Mouse (Mus musculus) megakaryocyte, embryonic 14.5 days (primary cell): ENCODE measurements around the gene Tmem151b. TPM values are rescaled to one million over a fixed set of nuclear protein-coding genes. Genes with fewer than 3 reads are reported as not detected.

Experiments
- H3K27me3 ChIP-seq: replicated peaks from 2 replicates; pipeline ENCODE3; 2012; ENCODE audit warnings: inconsistent platforms
- H3K36me3 ChIP-seq: replicated peaks from 2 replicates; pipeline ENCODE3; 2012; ENCODE audit warnings: low read length, inconsistent platforms, mixed read lengths
- H3K4me1 ChIP-seq: 2 replicates; pipeline ENCODE4 v1.6.1; 2012; ENCODE audit warnings: inconsistent platforms
- H3K4me3 ChIP-seq: replicated peaks from 2 replicates; pipeline ENCODE3; 2012; ENCODE audit warnings: moderate library complexity, mild to moderate bottlenecking, inconsistent platforms
- H3K9me3 ChIP-seq: 2 replicates; pipeline ENCODE4 v1.6.1; 2012; ENCODE audit warnings: inconsistent platforms
- FLI1 ChIP-seq: IDR thresholded peaks from 2 replicates; pipeline ENCODE4 v1.6.1; 2012; ENCODE audit warnings: low read length, inconsistent platforms, mixed read lengths
- GATA1 ChIP-seq: IDR thresholded peaks from 3 replicates; pipeline ENCODE4 v1.6.1; 2012; ENCODE audit warnings: mixed read lengths, low read length, inconsistent platforms, borderline replicate concordance
- polyA plus RNA-seq: library from polyadenylated mRNA; stranded (reverse); fragments of >175 nt; gene quantifications from 2 replicates; pipeline ENCODE4 v1.2.3, GENCODE M21; 2012; ENCODE audit warnings: low replicate concordance; ENCODE audit not compliant: insufficient read depth

Gene Tmem151b
- polyA plus RNA-seq, 1 experiment = 0.93 TPM

GRCm38 (mm10) chr17:45574129-45574761 is 24.8 kb upstream of the Tmem151b start:
- H3K9me3 ChIP-seq = no peaks in the 10 kb centered on the region
- peaks cover 27% of the 10 kb centered on the region for H3K36me3 ChIP-seq
- peaks cover 34% of the 10 kb centered on the region for H3K4me1 ChIP-seq
- H3K27me3 ChIP-seq = no peaks in the 10 kb centered on the region
- H3K4me3 ChIP-seq = peak overlapping the region; percentile 98
- TF ChIP-seq GATA1 (no peak), FLI1 (no peak)

- peaks cover 32% of the 10 kb centered on the region for H3K36me3 ChIP-seq
- H3K4me3 ChIP-seq = peak overlapping the region; percentile 98
- TF ChIP-seq FLI1 (no peak), GATA1 (no peak)
- H3K27me3 ChIP-seq = no peaks in the 10 kb centered on the region
- H3K9me3 ChIP-seq = no peaks in the 10 kb centered on the region
- H3K4me1 ChIP-seq = peaks cover 38% of the 10 kb centered on the region
Observed at GRCm38 (mm10) chr17:45573780-45574123, 24.3 kb upstream of the Tmem151b start.

- TF ChIP-seq FLI1 (no peak), GATA1 (no peak)
- Histone ChIP-seq H3K27me3 (no peaks in the 10 kb centered on the region), H3K4me1 (peaks cover 41% of the 10 kb centered on the region)
Observed at GRCm38 (mm10) chr17:45573087-45573779, 23.8 kb upstream of the Tmem151b start, which contains the start of gene Hsp90ab1. Hsp90ab1 (minus strand) TSS chr17:45573271.

GRCm38 (mm10) chr17:45572103-45573086 is 22.9 kb upstream of the Tmem151b start:
- peak overlapping the region; percentile 98 for H3K4me3 ChIP-seq
- no peaks in the 10 kb centered on the region for H3K27me3 ChIP-seq
- H3K9me3 ChIP-seq = no peaks in the 10 kb centered on the region
- peaks cover 45% of the 10 kb centered on the region for H3K36me3 ChIP-seq
- peaks cover 47% of the 10 kb centered on the region for H3K4me1 ChIP-seq
- TF ChIP-seq GATA1 (no peak), FLI1 (no peak)

More at GRCm38 (mm10) chr17:45573087-45573779, 23.8 kb upstream of the Tmem151b start, which contains the start of gene Hsp90ab1:
- peak within 1 kb of the TSS; percentile 98 for H3K4me3 ChIP-seq
- H3K9me3 ChIP-seq = no peaks in the 10 kb centered on the region
- peaks cover 37% of the 10 kb centered on the region for H3K36me3 ChIP-seq

- H3K9me3 ChIP-seq = no peaks in the 10 kb centered on the region
- H3K27me3 ChIP-seq = no peaks in the 10 kb centered on the region
- peaks cover 69% of the 10 kb centered on the region for H3K36me3 ChIP-seq
- H3K4me1 ChIP-seq = peaks cover 64% of the 10 kb centered on the region
- no peak overlapping the region for H3K4me3 ChIP-seq
- TF ChIP-seq FLI1 = no peak
- no peak for TF ChIP-seq GATA1
Observed at GRCm38 (mm10) chr17:45569999-45570398, 20.5 kb upstream of the Tmem151b start.

- H3K9me3 ChIP-seq = no peaks in the 10 kb centered on the region
- H3K4me1 ChIP-seq = peaks cover 64% of the 10 kb centered on the region
- no peaks in the 10 kb centered on the region for H3K27me3 ChIP-seq
- H3K36me3 ChIP-seq = peaks cover 71% of the 10 kb centered on the region
- TF ChIP-seq FLI1 (no peak), GATA1 (no peak)
- no peak overlapping the region for H3K4me3 ChIP-seq
Observed at GRCm38 (mm10) chr17:45568990-45569389, 19.5 kb upstream of the Tmem151b start.

GRCm38 (mm10) chr17:45567162-45567601 is 17.7 kb upstream of the Tmem151b start:
- Histone ChIP-seq H3K27me3 (no peaks in the 10 kb centered on the region), H3K4me3 (no peak overlapping the region), H3K36me3 (peaks cover 79% of the 10 kb centered on the region), H3K4me1 (peaks cover 71% of the 10 kb centered on the region), H3K9me3 (no peaks in the 10 kb centered on the region)
- no peak for TF ChIP-seq GATA1
- TF ChIP-seq FLI1 = no peak

GRCm38 (mm10) chr17:45566360-45567161 is 17.1 kb upstream of the Tmem151b start:
- H3K4me3 ChIP-seq = no peak overlapping the region
- peaks cover 81% of the 10 kb centered on the region for H3K36me3 ChIP-seq
- peaks cover 69% of the 10 kb centered on the region for H3K4me1 ChIP-seq

GRCm38 (mm10) chr17:45566031-45566359 is 16.5 kb upstream of the Tmem151b start:
- Histone ChIP-seq H3K27me3 (no peaks in the 10 kb centered on the region), H3K4me3 (no peak overlapping the region), H3K9me3 (no peaks in the 10 kb centered on the region), H3K4me1 (peaks cover 63% of the 10 kb centered on the region), H3K36me3 (peaks cover 78% of the 10 kb centered on the region)
- TF ChIP-seq GATA1 (no peak), FLI1 (no peak)

More at GRCm38 (mm10) chr17:45566360-45567161, 17.1 kb upstream of the Tmem151b start:
- Histone ChIP-seq H3K9me3 (no peaks in the 10 kb centered on the region), H3K27me3 (no peaks in the 10 kb centered on the region)
- TF ChIP-seq FLI1 (no peak), GATA1 (no peak)
